Mouse (Mus musculus) lung, postnatal 10 days (tissue): ENCODE data around the gene Gas7.

Experiments
- DNase-seq: peaks from one replicate; pipeline ENCODE4 v3.0.0; 2021

The Gas7 gene

GRCm38 (mm10) chr11:67536413-67536812 lies 81.2 kb downstream of the Gas7 start:
- DNase-seq = no peak

GRCm38 (mm10) chr11:67537353-67537752 lies 82.1 kb downstream of the Gas7 start:
- DNase-seq = no peak

- DNase-seq = no peak
Observed at GRCm38 (mm10) chr11:67538557-67538956, 83.3 kb downstream of the Gas7 start.

GRCm38 (mm10) chr11:67544656-67545432 lies 89.6 kb downstream of the Gas7 start:
- no peak for DNase-seq

- DNase-seq = no peak
Observed at GRCm38 (mm10) chr11:67546582-67546981, 91.3 kb downstream of the Gas7 start.

GRCm38 (mm10) chr11:67549306-67549705 lies 94.1 kb downstream of the Gas7 start:
- DNase-seq = no peak

- DNase-seq = peak; percentile 54
Observed at GRCm38 (mm10) chr11:67549762-67550488, 94.7 kb downstream of the Gas7 start.

GRCm38 (mm10) chr11:67552400-67552799 lies 97.2 kb downstream of the Gas7 start:
- DNase-seq = no peak

- no peak for DNase-seq
Observed at GRCm38 (mm10) chr11:67554276-67554675, 99.0 kb downstream of the Gas7 start.

GRCm38 (mm10) chr11:67556360-67556759 lies 101.1 kb downstream of the Gas7 start:
- no peak for DNase-seq

GRCm38 (mm10) chr11:67558772-67559448 lies 103.7 kb downstream of the Gas7 start:
- DNase-seq = peak; percentile 67

GRCm38 (mm10) chr11:67559522-67559921 lies 104.3 kb downstream of the Gas7 start:
- peak; percentile 41 for DNase-seq

- DNase-seq = no peak
Observed at GRCm38 (mm10) chr11:67561631-67562030, 106.4 kb downstream of the Gas7 start.

- no peak for DNase-seq
Observed at GRCm38 (mm10) chr11:67563141-67563540, 107.9 kb downstream of the Gas7 start.

- DNase-seq = no peak
Observed at GRCm38 (mm10) chr11:67564003-67564637, 108.9 kb downstream of the Gas7 start.

- DNase-seq = no peak
Observed at GRCm38 (mm10) chr11:67565512-67565911, 110.3 kb downstream of the Gas7 start.

- no peak for DNase-seq
Observed at GRCm38 (mm10) chr11:67566704-67567103, 111.5 kb downstream of the Gas7 start.

GRCm38 (mm10) chr11:67567184-67567583 lies 111.9 kb downstream of the Gas7 start:
- no peak for DNase-seq

GRCm38 (mm10) chr11:67567991-67568390 lies 112.8 kb downstream of the Gas7 start:
- no peak for DNase-seq

GRCm38 (mm10) chr11:67568815-67569214 lies 113.6 kb downstream of the Gas7 start:
- DNase-seq = no peak

GRCm38 (mm10) chr11:67570947-67571346 lies 115.7 kb downstream of the Gas7 start:
- peak; percentile 57 for DNase-seq

GRCm38 (mm10) chr11:67574344-67574743 lies 119.1 kb downstream of the Gas7 start:
- no peak for DNase-seq

GRCm38 (mm10) chr11:67577472-67577871 lies 122.2 kb downstream of the Gas7 start:
- no peak for DNase-seq
